Mouse (Mus musculus): Measurements from ENCODE around the gene Mmaa. TPM values are rescaled to one million over a fixed set of nuclear protein-coding genes. Genes with fewer than 3 reads are reported as not detected.

The Mmaa gene
- polyA plus RNA-seq, 1 experiment from 2014 or later: 10.0 TPM

GRCm38 (mm10) chr8:79323121-79323520, 28.4 kb upstream of the Mmaa start:
- Histone ChIP-seq H3K4me3 (ENCODE audit: low read depth, low read length) (no peak overlapping the region), H3K27ac (replicated peaks) (no peak overlapping the region), H3K9ac (ENCODE audit: low read length) (no peak overlapping the region), H3K4me2 (replicated peaks; ENCODE audit: low read depth) (no peak overlapping the region), H3K36me3 (ENCODE audit: control insufficient read depth, insufficient read depth, low read length) (no peaks in the 10 kb centered on the region), H3K27me3 (ENCODE audit: control insufficient read depth, insufficient read depth, low read length) (no peaks in the 10 kb centered on the region), H3K9me3 (ENCODE audit: control insufficient read depth, low read length) (no peaks in the 10 kb centered on the region), H3K4me1 (replicated peaks; ENCODE audit: control insufficient read depth, insufficient read depth) (no peaks in the 10 kb centered on the region)
- TF ChIP-seq CTCF (IDR thresholded peaks at IDR 0.05; ENCODE audit: low read depth) (no peak), EP300 (optimal IDR thresholded peaks at IDR 0.05) (no peak)
- WGBS: 56% methylated on average over 7 of the region's 7 CpGs
- DNase-seq (ENCODE audit: low spot score): no peak
- ATAC-seq (ENCODE audit: low FRiP score, low TSS enrichment): no peak

GRCm38 (mm10) chr8:79310801-79311200, 16.1 kb upstream of the Mmaa start:
- WGBS: 72% methylated on average over 2 of the region's 2 CpGs
- no peak for ATAC-seq (ENCODE audit: low FRiP score, low TSS enrichment)
- H3K4me3 ChIP-seq (ENCODE audit: low read depth, low read length): no peak overlapping the region

GRCm38 (mm10) chr8:79305941-79306340, 11.2 kb upstream of the Mmaa start:
- 75% methylated on average over 5 of the region's 5 CpGs for WGBS
- ATAC-seq (ENCODE audit: low FRiP score, low TSS enrichment): no peak
- H3K9ac ChIP-seq (ENCODE audit: low read length): no peak overlapping the region

More at GRCm38 (mm10) chr8:79310801-79311200, 16.1 kb upstream of the Mmaa start:
- H3K27me3 ChIP-seq (ENCODE audit: control insufficient read depth, insufficient read depth, low read length): no peaks in the 10 kb centered on the region
- DNase-seq (ENCODE audit: low spot score): no peak
- no peaks in the 10 kb centered on the region for H3K9me3 ChIP-seq (ENCODE audit: control insufficient read depth, low read length)
- TF ChIP-seq CTCF (IDR thresholded peaks at IDR 0.05; ENCODE audit: low read depth) (no peak), EP300 (optimal IDR thresholded peaks at IDR 0.05) (no peak)
- no peak overlapping the region for H3K27ac ChIP-seq (replicated peaks)
- no peaks in the 10 kb centered on the region for H3K36me3 ChIP-seq (ENCODE audit: control insufficient read depth, insufficient read depth, low read length)
- no peak overlapping the region for H3K9ac ChIP-seq (ENCODE audit: low read length)
- H3K4me1 ChIP-seq (replicated peaks; ENCODE audit: control insufficient read depth, insufficient read depth): no peaks in the 10 kb centered on the region
- H3K4me2 ChIP-seq (replicated peaks; ENCODE audit: low read depth): no peak overlapping the region

DNA sequence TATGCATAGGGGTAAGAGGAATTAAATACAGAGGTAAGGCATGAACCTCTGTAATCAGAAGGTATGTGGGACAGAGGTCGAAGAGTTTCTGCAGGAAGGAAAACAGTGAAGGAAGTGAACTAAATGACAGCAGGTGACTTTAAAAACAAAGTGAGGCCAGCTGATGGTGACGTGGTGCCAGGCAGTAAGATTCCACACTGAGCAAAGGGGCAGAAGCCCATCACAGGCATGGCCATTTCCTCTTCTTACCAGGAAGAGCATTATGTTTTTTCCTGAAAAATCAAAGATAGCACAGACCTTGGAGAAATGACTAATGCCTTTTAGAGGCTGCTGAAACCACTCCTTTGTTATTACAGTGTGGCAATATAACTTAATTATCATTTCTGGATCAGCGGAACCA, 6.8 kb upstream of the Mmaa start:
- Histone ChIP-seq H3K27ac (replicated peaks) (no peak overlapping the region), H3K4me2 (replicated peaks; ENCODE audit: low read depth) (no peak overlapping the region), H3K4me3 (ENCODE audit: low read depth, low read length) (no peak overlapping the region), H3K27me3 (ENCODE audit: control insufficient read depth, insufficient read depth, low read length) (no peaks in the 10 kb centered on the region), H3K4me1 (replicated peaks; ENCODE audit: control insufficient read depth, insufficient read depth) (no peaks in the 10 kb centered on the region), H3K36me3 (ENCODE audit: control insufficient read depth, insufficient read depth, low read length) (no peaks in the 10 kb centered on the region), H3K9ac (ENCODE audit: low read length) (no peak overlapping the region), H3K9me3 (ENCODE audit: control insufficient read depth, low read length) (no peaks in the 10 kb centered on the region)
- WGBS: 57% methylated on average over 3 of the region's 3 CpGs
- DNase-seq (ENCODE audit: low spot score) (peak; percentile 56), ATAC-seq (ENCODE audit: low FRiP score, low TSS enrichment) (peak; percentile 96)
- TF ChIP-seq CTCF (IDR thresholded peaks at IDR 0.05; ENCODE audit: low read depth) (no peak), EP300 (optimal IDR thresholded peaks at IDR 0.05) (no peak)

More at GRCm38 (mm10) chr8:79305941-79306340, 11.2 kb upstream of the Mmaa start:
- no peaks in the 10 kb centered on the region for H3K36me3 ChIP-seq (ENCODE audit: control insufficient read depth, insufficient read depth, low read length)
- H3K4me3 ChIP-seq (ENCODE audit: low read depth, low read length): no peak overlapping the region
- no peaks in the 10 kb centered on the region for H3K4me1 ChIP-seq (replicated peaks; ENCODE audit: control insufficient read depth, insufficient read depth)
- H3K9me3 ChIP-seq (ENCODE audit: control insufficient read depth, low read length): no peaks in the 10 kb centered on the region
- no peak overlapping the region for H3K27ac ChIP-seq (replicated peaks)
- H3K4me2 ChIP-seq (replicated peaks; ENCODE audit: low read depth): no peak overlapping the region
- DNase-seq (ENCODE audit: low spot score): no peak
- no peak for TF ChIP-seq CTCF (IDR thresholded peaks at IDR 0.05; ENCODE audit: low read depth)
- TF ChIP-seq EP300 (optimal IDR thresholded peaks at IDR 0.05): no peak
- no peaks in the 10 kb centered on the region for H3K27me3 ChIP-seq (ENCODE audit: control insufficient read depth, insufficient read depth, low read length)

DNA sequence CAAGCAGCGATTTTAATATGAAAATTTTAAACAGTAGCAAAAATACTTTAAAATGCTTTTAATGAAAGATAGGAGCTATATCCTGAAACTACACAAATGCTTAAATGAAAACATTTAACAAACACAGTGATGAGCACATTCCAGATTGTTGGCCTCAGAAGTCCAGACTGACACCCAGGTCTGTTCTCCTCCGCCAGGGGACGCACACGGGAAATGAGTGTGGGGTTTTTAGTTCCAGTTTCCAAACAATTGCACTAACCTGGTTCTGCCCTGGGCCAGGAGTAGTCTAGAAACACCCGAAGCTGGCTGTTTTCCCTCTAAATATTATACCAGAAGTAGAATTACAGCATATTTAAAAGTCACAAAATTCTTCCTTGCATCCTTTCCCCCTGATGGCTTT, 5.0 kb upstream of the Mmaa start:
- Histone ChIP-seq H3K4me1 (replicated peaks; ENCODE audit: control insufficient read depth, insufficient read depth) (no peaks in the 10 kb centered on the region), H3K4me3 (ENCODE audit: low read depth, low read length) (no peak overlapping the region), H3K36me3 (ENCODE audit: control insufficient read depth, insufficient read depth, low read length) (no peaks in the 10 kb centered on the region), H3K4me2 (replicated peaks; ENCODE audit: low read depth) (no peak overlapping the region), H3K27ac (replicated peaks) (no peak overlapping the region), H3K9me3 (ENCODE audit: control insufficient read depth, low read length) (no peaks in the 10 kb centered on the region), H3K27me3 (ENCODE audit: control insufficient read depth, insufficient read depth, low read length) (no peaks in the 10 kb centered on the region), H3K9ac (ENCODE audit: low read length) (no peak overlapping the region)
- 69% methylated on average over 5 of the region's 5 CpGs for WGBS
- ATAC-seq (ENCODE audit: low FRiP score, low TSS enrichment): no peak
- no peak for DNase-seq (ENCODE audit: low spot score)
- peak; percentile 56 for TF ChIP-seq CTCF (IDR thresholded peaks at IDR 0.05; ENCODE audit: low read depth)
- no peak for TF ChIP-seq EP300 (optimal IDR thresholded peaks at IDR 0.05)

DNA sequence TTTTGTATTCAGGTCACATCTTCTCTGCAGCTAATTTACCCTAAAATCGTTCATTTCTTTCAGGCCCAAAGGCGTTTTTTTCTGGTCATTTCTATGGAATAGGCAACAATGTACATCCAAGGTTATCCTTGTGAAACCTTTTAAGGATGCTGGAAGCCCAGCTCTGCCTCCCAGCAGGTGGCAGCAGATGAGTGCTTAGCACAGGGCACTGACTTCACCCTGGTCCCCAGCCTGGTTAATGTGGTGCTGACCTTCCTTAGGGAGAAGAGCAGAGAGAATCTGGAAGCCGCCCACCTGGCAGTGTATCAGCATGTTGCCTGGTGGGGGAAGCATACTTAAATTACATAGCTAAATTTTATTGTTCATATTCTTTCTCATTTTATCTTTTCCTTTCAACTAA, 3.0 kb upstream of the Mmaa start:
- H3K4me1 ChIP-seq (replicated peaks; ENCODE audit: control insufficient read depth, insufficient read depth): 0 out of 2 replicates have a peak, but pooled peaks cover 2% of the 10 kb centered on the region
- TF ChIP-seq CTCF (IDR thresholded peaks at IDR 0.05; ENCODE audit: low read depth) (peak; percentile 97), EP300 (optimal IDR thresholded peaks at IDR 0.05) (no peak)
- 27% methylated on average over 3 of the region's 3 CpGs for WGBS

More for the DNA sequence above, 3.0 kb upstream of the Mmaa start:
- no peak overlapping the region for H3K4me2 ChIP-seq (replicated peaks; ENCODE audit: low read depth)
- H3K4me3 ChIP-seq (ENCODE audit: low read depth, low read length): no peak overlapping the region
- no peak overlapping the region for H3K27ac ChIP-seq (replicated peaks)
- no peaks in the 10 kb centered on the region for H3K9me3 ChIP-seq (ENCODE audit: control insufficient read depth, low read length)
- H3K27me3 ChIP-seq (ENCODE audit: control insufficient read depth, insufficient read depth, low read length): no peaks in the 10 kb centered on the region
- peak; percentile 80 for DNase-seq (ENCODE audit: low spot score)
- no peaks in the 10 kb centered on the region for H3K36me3 ChIP-seq (ENCODE audit: control insufficient read depth, insufficient read depth, low read length)
- ATAC-seq (ENCODE audit: low FRiP score, low TSS enrichment): no peak
- H3K9ac ChIP-seq (ENCODE audit: low read length): no peak overlapping the region
